Mouse (Mus musculus) lung, embryonic 16.5 days (tissue): ENCODE data around the gene Ern2. TPM values are rescaled to one million over a fixed set of nuclear protein-coding genes. Genes with fewer than 3 reads are reported as not detected.

Source experiments
- polyA plus RNA-seq: library from polyadenylated mRNA; unstranded; fragments of >200 nt; fragmentation: Nextera tagmentation; extraction: Ambion mirVana; gene quantifications from 2 replicates; pipeline ENCODE4 v1.2.1, GENCODE M21; 2015

Ern2 gene
- polyA plus RNA-seq, 1 experiment from 2014 or later = 0.34 TPM

Other genes with a start within 250 kb of the Ern2 start
- gene Cog7, start 204.5 kb downstream of the Ern2 start, polyA plus RNA-seq = 26.1 and 30.7 TPM in 2 replicates
- gene Gga2, start 165.0 kb downstream of the Ern2 start, polyA plus RNA-seq = 65.7 and 67.3 TPM in 2 replicates
- gene Ubfd1, start 119.0 kb downstream of the Ern2 start, polyA plus RNA-seq = 43.5 and 44.4 TPM in 2 replicates
- gene Ears2, start 118.9 kb downstream of the Ern2 start, polyA plus RNA-seq = 12.2 and 12.8 TPM in 2 replicates
- 564 and 584 TPM in 2 replicates for gene Ndufab1, start 84.3 kb downstream of the Ern2 start, polyA plus RNA-seq
- gene Palb2, start 53.2 kb downstream of the Ern2 start, polyA plus RNA-seq = 15.0 and 18.4 TPM in 2 replicates
- 116 and 117 TPM in 2 replicates for gene Dctn5, start 53.2 kb downstream of the Ern2 start, polyA plus RNA-seq
- gene Plk1, start 26.8 kb downstream of the Ern2 start, polyA plus RNA-seq = 136 and 146 TPM in 2 replicates
- 1.2 and 1.9 TPM in 2 replicates for gene Chp2, start 33.3 kb upstream of the Ern2 start, polyA plus RNA-seq
- 4.1 and 5.2 TPM in 2 replicates for gene Prkcb, start 102.5 kb upstream of the Ern2 start, polyA plus RNA-seq